Mouse (Mus musculus) spleen, postnatal 10 days (tissue): ENCODE data around the gene Slc2a3.
"Not testable (repeated sequence)": the region's sequence is repeated elsewhere in the genome, so short reads cannot be mapped to it uniquely, and the experiment has no call there.

ENCODE experiments used
- DNase-seq, 2 experiments: peaks; one replicate each; pipeline ENCODE4 v3.0.0; 2021 to 2022; ENCODE audit warnings: low spot score in 2 of 2

The Slc2a3 gene

GRCm38 (mm10) chr6:122810022-122810614 is 8.7 kb upstream of the Slc2a3 start:
- peak in 1 of 2 experiments; percentile 53 for DNase-seq

GRCm38 (mm10) chr6:122804418-122804817 is 3.0 kb upstream of the Slc2a3 start:
- DNase-seq = peak; percentile 88 to 93

GRCm38 (mm10) chr6:122801801-122802514 is 518 bp upstream of the Slc2a3 start:
- DNase-seq = peak; percentile 63 to 76

- DNase-seq = no peak
These were observed 670 bp downstream of the Slc2a3 start for GRCm38 (mm10) chr6:122800640-122801300.

GRCm38 (mm10) chr6:122795254-122795935 is 6.0 kb downstream of the Slc2a3 start:
- DNase-seq = no peak

- DNase-seq = peak in 1 of 2 experiments; percentile 74
These were observed 15.2 kb downstream of the Slc2a3 start for GRCm38 (mm10) chr6:122786275-122786674.

GRCm38 (mm10) chr6:122784866-122785265 is 16.6 kb downstream of the Slc2a3 start:
- DNase-seq = peak in 1 of 2 experiments; percentile 37

- no peak for DNase-seq
These were observed 19.3 kb downstream of the Slc2a3 start for GRCm38 (mm10) chr6:122782164-122782563.

GRCm38 (mm10) chr6:122781167-122781566 is 20.3 kb downstream of the Slc2a3 start:
- no peak for DNase-seq

GRCm38 (mm10) chr6:122779916-122780315 is 21.5 kb downstream of the Slc2a3 start:
- DNase-seq = no peak

GRCm38 (mm10) chr6:122776040-122776439 is 25.4 kb downstream of the Slc2a3 start:
- no peak for DNase-seq

- no peak for DNase-seq
These were observed 27.1 kb downstream of the Slc2a3 start for GRCm38 (mm10) chr6:122774345-122774744.

- DNase-seq = no peak
These were observed 28.7 kb downstream of the Slc2a3 start for GRCm38 (mm10) chr6:122772701-122773100.

- DNase-seq = no peak
These were observed 30.6 kb downstream of the Slc2a3 start for GRCm38 (mm10) chr6:122770760-122771315.

- DNase-seq = no peak
These were observed 31.4 kb downstream of the Slc2a3 start for GRCm38 (mm10) chr6:122769771-122770759.

GRCm38 (mm10) chr6:122768256-122768655 is 33.2 kb downstream of the Slc2a3 start:
- no peak for DNase-seq

- not testable (repeated sequence) for DNase-seq
These were observed 34.4 kb downstream of the Slc2a3 start for GRCm38 (mm10) chr6:122767012-122767411.

- no peak for DNase-seq
These were observed 35.1 kb downstream of the Slc2a3 start for GRCm38 (mm10) chr6:122766145-122766968.

- no peak for DNase-seq
These were observed 36.0 kb downstream of the Slc2a3 start for GRCm38 (mm10) chr6:122765298-122765956.
